Mouse (Mus musculus) forebrain, embryonic 15.5 days (tissue): ENCODE measurements around the gene Med1. TPM values are rescaled to one million over a fixed set of nuclear protein-coding genes. Genes with fewer than 3 reads are reported as not detected.
A peak's percentile ranks its signal among the peaks of the same experiment; 100 is the strongest.
"Not testable (repeated sequence)": the region's sequence is repeated elsewhere in the genome, so short reads cannot be mapped to it uniquely, and the experiment has no call there.

Experiments
- ATAC-seq: fragments of 200-750 bp; cut with Nextera tagmentation; replicated peaks from 2 replicates; pipeline ENCODE4 v1.8.0; 2017; ENCODE audit warnings: mild to moderate bottlenecking, moderate TSS enrichment, moderate library complexity
- H3K27ac ChIP-seq: fragments of 300-500 bp; sonication (generic); replicated peaks from 2 replicates; pipeline ENCODE4 v1.5.1; 2015; ENCODE audit warnings: mild to moderate bottlenecking, inconsistent platforms
- H3K27me3 ChIP-seq: fragments of 300-500 bp; sonication (generic); 2 replicates; pipeline ENCODE4 v1.6.1; 2015; ENCODE audit warnings: inconsistent platforms
- H3K36me3 ChIP-seq: fragments of 300-500 bp; sonication (generic); 2 replicates; pipeline ENCODE4 v1.6.1; 2015; ENCODE audit warnings: mild to moderate bottlenecking, inconsistent platforms
- H3K4me1 ChIP-seq: fragments of 300-500 bp; sonication (generic); 2 replicates; pipeline ENCODE4 v1.6.1; 2015; ENCODE audit warnings: inconsistent platforms
- H3K4me2 ChIP-seq: fragments of 300-500 bp; sonication (generic); replicated peaks from 2 replicates; pipeline ENCODE4 v1.6.1; 2015; ENCODE audit warnings: mild to moderate bottlenecking, inconsistent platforms
- H3K4me3 ChIP-seq: fragments of 300-500 bp; sonication (generic); 2 replicates; pipeline ENCODE4 v1.5.1; 2015; ENCODE audit warnings: mild to moderate bottlenecking, inconsistent platforms
- H3K9ac ChIP-seq: fragments of 300-500 bp; sonication (generic); replicated peaks from 2 replicates; pipeline ENCODE4 v1.6.1; 2015; ENCODE audit warnings: mild to moderate bottlenecking, inconsistent platforms
- H3K9me3 ChIP-seq: fragments of 300-500 bp; sonication (generic); 2 replicates; pipeline ENCODE4 v1.6.1; 2016; ENCODE audit warnings: inconsistent platforms
- WGBS: fragments of 180-500 bp; shearing (Covaris S2); methylation state at CpG from one replicate; pipeline ENCODE4 v1.1.7; 2015; ENCODE audit warnings: mixed read lengths; 5-methylcytosine and 5-hydroxymethylcytosine counted together
- polyA plus RNA-seq: library from polyadenylated mRNA; unstranded; fragments of >200 nt; fragmentation: Nextera tagmentation; extraction: Ambion mirVana; gene quantifications from 2 replicates; pipeline ENCODE4 v1.2.1, GENCODE M21; 2015

Gene Med1
- 70.0 and 75.0 TPM in 2 replicates for polyA plus RNA-seq

DNA sequence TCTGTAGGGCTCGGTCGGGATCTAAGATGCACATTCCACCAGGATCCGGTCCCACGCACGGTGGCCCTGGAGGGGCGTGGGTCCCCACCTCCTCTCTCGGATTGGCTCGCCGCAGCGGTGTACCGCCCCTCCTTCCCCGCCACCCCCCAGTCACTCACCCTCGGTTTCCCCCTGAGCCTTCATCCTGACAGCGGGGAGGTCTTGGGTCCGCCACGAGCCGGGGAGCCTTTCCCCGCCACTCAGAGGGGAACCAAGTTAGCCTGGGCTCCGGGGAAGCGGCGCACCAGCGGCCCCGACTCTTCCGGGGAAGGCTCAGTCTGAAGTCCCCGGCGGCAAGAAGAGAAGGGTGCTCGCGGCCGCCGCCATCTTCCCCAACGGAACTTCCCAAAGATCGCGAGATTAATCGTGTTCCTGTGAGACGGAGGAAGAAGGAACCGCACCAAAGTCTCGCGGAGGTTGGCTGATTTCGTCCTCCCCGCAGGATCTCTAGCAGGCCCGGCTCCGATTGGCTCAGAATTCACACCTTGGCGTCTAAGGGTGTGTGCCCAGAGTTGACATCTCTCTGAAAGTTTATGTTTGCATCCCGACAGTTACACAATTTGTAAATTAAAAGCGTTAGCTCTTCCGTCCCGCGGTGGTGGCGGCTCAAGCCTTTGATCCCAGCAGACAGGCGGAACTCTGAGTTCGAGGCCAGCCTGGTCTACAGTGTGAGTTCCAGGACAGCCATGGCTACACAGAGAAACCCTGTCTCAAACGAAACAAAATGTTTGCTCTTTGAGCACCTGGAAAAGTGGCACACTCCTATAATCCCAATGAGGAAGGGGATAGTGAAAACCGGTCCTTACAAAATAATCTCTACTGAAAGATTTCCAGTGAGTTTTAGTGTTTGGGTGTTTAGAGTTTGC, at the start of gene Med1:
TSS of gene Med1 (minus strand) at position 393 of the 905 bp plus-strand sequence.
- Histone ChIP-seq H3K36me3 (peaks cover 13% of the 10 kb centered on the region), H3K27me3 (no peaks in the 10 kb centered on the region), H3K27ac (peak within 1 kb of the TSS; percentile 94), H3K9me3 (no peaks in the 10 kb centered on the region), H3K4me2 (peak within 1 kb of the TSS; percentile 63), H3K4me1 (peaks cover 19% of the 10 kb centered on the region), H3K4me3 (peak within 1 kb of the TSS; percentile 74), H3K9ac (peak within 1 kb of the TSS; percentile 83)
- peak; percentile 98 for ATAC-seq
- WGBS = under 1% methylated on average over 53 of the region's 53 CpGs

DNA sequence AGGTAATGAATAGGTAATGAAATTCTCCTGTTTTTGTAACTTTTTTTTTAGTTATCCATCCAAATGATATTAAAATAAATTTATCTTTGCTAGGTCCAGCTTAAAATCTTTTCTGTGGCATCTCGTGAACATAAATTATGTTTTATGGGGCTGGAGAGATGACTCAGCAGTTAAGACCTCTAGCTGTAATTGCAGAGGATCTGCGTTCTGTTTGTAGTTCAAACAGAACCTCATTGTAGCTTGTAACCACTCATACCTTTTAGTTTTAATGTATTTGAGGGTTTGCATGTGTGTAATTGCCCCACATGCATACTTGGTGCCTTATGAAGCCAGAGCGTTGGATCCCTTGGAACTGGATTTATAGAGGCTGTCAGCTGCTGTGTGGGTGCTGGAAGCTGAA, 45.9 kb upstream of the Med1 start:
- Histone ChIP-seq H3K4me1 (no peaks in the 10 kb centered on the region), H3K27me3 (no peaks in the 10 kb centered on the region), H3K9ac (no peak overlapping the region), H3K9me3 (no peaks in the 10 kb centered on the region), H3K36me3 (peaks cover 72% of the 10 kb centered on the region), H3K27ac (no peak overlapping the region), H3K4me2 (no peak overlapping the region), H3K4me3 (no peak overlapping the region)
- 97% methylated on average over 3 of the region's 3 CpGs for WGBS
- ATAC-seq = no peak

DNA sequence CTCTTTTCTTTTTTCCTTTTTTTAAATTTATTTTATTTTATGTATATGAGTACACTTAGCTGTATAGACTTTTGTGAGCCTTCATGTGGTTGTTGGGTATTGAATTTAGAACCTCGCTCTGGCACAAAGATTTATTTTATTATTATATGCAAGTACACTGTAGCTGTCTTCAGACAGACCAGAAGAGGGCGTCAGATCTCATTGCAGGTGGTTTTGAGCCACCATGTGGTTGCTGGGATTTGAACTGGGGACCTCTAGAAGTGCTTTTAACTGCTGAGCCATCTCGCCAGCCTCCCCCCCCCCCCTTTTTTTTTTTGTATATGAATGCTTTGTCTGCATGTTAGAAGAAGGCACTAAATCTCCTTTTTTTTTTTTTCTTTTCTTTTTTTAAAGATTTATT, 45.3 kb upstream of the Med1 start:
- H3K9me3 ChIP-seq = no peaks in the 10 kb centered on the region
- H3K27ac ChIP-seq = no peak overlapping the region
- no peak overlapping the region for H3K4me2 ChIP-seq
- H3K4me1 ChIP-seq = no peaks in the 10 kb centered on the region
- 77% methylated on average over 3 of the region's 3 CpGs for WGBS
- no peak overlapping the region for H3K9ac ChIP-seq
- peaks cover 70% of the 10 kb centered on the region for H3K36me3 ChIP-seq
- no peak overlapping the region for H3K4me3 ChIP-seq
- ATAC-seq = no peak
- H3K27me3 ChIP-seq = no peaks in the 10 kb centered on the region

DNA sequence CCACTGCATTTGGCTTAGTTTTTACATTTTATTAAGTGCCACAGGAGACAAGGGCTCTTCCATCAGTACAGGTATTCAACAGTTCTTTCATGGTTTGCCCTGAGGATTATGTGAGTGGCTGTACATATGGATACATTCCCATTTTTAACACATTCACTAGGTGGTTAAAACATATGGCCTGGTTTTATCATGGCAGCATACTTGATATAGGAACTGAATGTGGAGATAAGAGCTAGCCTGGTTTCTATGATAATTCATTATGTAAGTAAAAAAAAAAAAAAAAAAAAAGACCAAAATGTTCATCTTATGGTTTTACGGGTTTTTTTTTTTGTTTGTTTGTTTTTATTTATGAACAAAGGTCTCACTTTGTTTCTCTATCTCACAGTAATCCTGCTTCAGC, 33.3 kb upstream of the Med1 start:
- Histone ChIP-seq H3K4me2 (no peak overlapping the region), H3K4me1 (no peaks in the 10 kb centered on the region), H3K27ac (no peak overlapping the region), H3K36me3 (peaks cover 76% of the 10 kb centered on the region), H3K27me3 (no peaks in the 10 kb centered on the region), H3K9me3 (no peaks in the 10 kb centered on the region), H3K4me3 (no peak overlapping the region), H3K9ac (no peak overlapping the region)
- ATAC-seq = no peak
- WGBS = 97% methylated on average over 1 of the region's 1 CpGs

DNA sequence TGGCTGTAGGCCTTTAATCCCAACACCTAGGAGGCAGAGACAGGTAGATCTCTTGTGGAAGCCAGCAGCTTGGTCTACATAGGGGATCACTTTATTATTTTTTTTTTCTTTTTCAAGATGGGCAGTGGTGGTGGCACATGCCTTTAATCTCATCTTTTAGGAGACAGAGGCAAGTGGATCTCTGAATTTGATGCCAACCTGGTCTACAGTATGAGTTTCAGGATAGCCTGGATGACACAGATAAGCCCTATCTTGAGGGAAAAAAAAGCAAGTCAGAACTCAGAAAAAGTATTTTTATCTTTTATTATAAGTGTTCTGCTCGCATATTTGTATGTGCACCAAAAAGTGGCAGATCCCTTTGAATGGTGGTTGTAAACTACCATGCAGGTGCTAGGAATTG, 20.2 kb upstream of the Med1 start:
- no peak for ATAC-seq
- Histone ChIP-seq H3K9ac (no peak overlapping the region), H3K4me1 (no peaks in the 10 kb centered on the region), H3K27ac (no peak overlapping the region), H3K9me3 (no peaks in the 10 kb centered on the region), H3K4me3 (no peak overlapping the region), H3K4me2 (no peak overlapping the region), H3K27me3 (no peaks in the 10 kb centered on the region), H3K36me3 (peaks cover 54% of the 10 kb centered on the region)
- 90% methylated on average over 1 of the region's 1 CpGs for WGBS

DNA sequence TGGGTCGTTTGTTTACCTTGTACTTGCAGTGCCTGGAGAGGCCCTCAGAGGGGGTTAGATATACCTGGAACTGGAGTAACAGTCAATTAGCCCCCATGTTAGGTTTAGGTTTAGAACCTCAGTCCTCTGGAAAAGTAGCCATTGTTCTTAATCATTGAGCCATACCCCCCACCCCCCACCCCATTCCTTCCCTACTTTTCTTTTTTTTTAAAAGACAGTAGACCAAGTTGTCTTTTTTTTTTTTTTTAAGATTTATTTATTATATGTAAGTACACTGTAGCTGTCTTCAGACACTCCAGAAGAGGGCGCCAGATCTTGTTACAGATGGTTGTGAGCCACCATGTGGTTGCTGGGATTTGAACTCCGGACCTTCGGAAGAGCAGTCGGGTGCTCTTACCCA, 16.6 kb upstream of the Med1 start:
- not testable (repeated sequence) for H3K27ac ChIP-seq, H3K4me2 ChIP-seq, ATAC-seq, H3K9ac ChIP-seq, H3K27me3 ChIP-seq, H3K4me3 ChIP-seq, H3K9me3 ChIP-seq
- Histone ChIP-seq H3K4me1 (peaks cover 21% of the 10 kb centered on the region), H3K36me3 (peaks cover 37% of the 10 kb centered on the region)
- WGBS = 84% methylated on average over 5 of the region's 5 CpGs

DNA sequence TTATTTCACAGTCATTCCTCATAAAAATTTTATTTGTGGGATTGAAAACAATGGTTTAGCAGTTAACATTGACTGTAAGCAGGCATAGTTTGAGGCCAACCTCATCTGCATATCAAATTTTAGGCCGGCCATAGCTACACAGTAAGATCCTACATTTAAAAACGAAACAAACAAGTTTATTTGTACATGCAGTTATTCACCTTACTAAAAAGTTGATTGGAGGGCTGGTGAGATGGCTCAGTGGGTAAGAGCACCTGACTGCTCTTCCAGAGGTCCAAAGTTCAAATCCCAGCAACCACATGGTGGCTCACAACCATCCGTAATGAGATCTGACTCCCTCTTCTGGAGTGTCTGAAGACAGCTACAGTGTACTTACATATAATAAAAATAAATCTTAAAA, 13.2 kb upstream of the Med1 start:
- peaks cover 34% of the 10 kb centered on the region for H3K4me1 ChIP-seq
- H3K4me3 ChIP-seq = not testable (repeated sequence)
- 82% methylated on average over 3 of the region's 3 CpGs for WGBS

DNA sequence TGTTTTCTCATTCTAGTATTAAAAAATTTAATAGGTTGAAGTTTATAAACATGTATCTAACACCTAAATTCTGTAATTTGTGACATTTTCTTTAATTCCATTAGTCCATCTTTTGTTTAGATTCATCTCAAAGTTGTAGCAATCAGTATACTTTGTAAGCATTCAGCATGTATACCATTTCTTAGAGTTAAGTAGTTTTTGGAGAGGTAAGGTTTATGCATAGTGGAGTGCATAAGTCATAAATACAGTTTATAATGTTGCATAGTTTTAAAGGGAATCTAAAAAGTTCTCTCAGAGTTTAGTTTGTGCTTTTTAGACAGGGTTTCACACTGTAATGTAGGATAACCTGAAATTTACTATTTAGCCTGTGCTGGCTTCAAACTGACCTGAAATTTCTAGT, 12.4 kb upstream of the Med1 start:
- H3K27ac ChIP-seq = no peak overlapping the region
- no peaks in the 10 kb centered on the region for H3K9me3 ChIP-seq
- H3K27me3 ChIP-seq = no peaks in the 10 kb centered on the region
- no peak for ATAC-seq
- peaks cover 14% of the 10 kb centered on the region for H3K36me3 ChIP-seq
- H3K4me2 ChIP-seq = peak overlapping the region; percentile 37
- H3K9ac ChIP-seq = no peak overlapping the region
- peak overlapping the region; percentile 21 for H3K4me3 ChIP-seq
- H3K4me1 ChIP-seq = peaks cover 34% of the 10 kb centered on the region

More for the DNA sequence above, 13.2 kb upstream of the Med1 start:
- Histone ChIP-seq H3K4me2 (peak overlapping the region; percentile 37), H3K36me3 (peaks cover 21% of the 10 kb centered on the region)
- not testable (repeated sequence) for H3K27ac ChIP-seq, H3K9ac ChIP-seq, ATAC-seq, H3K9me3 ChIP-seq, H3K27me3 ChIP-seq

DNA sequence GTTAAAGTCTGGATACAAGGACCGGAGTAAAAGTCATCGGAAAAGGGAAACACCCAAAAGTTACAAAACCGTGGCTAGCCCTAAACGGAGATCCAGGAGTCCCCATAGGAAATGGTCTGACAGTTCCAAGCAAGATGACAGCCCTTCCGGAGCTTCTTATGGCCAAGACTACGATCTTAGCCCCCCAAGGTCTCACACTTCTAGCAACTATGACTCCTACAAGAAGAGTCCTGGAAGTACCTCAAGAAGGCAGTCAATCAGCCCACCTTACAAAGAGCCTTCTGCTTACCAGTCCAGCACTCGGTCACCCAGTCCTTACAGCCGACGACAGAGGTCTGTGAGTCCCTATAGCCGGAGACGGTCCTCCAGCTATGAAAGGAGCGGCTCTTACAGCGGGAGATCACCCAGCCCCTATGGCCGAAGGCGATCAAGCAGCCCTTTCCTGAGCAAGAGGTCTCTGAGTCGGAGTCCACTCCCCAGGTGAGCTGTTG, 10.9 kb upstream of the Med1 start:
- ATAC-seq = no peak
- H3K4me1 ChIP-seq = peaks cover 34% of the 10 kb centered on the region
- peak overlapping the region; percentile 99 for H3K9ac ChIP-seq
- WGBS = under 1% methylated on average over 16 of the region's 16 CpGs
- H3K36me3 ChIP-seq = peaks cover 1% of the 10 kb centered on the region
- H3K27ac ChIP-seq = no peak overlapping the region
- H3K9me3 ChIP-seq = no peaks in the 10 kb centered on the region
- H3K4me2 ChIP-seq = peak overlapping the region; percentile 95
- H3K27me3 ChIP-seq = no peaks in the 10 kb centered on the region
- peak overlapping the region; percentile 97 for H3K4me3 ChIP-seq

DNA sequence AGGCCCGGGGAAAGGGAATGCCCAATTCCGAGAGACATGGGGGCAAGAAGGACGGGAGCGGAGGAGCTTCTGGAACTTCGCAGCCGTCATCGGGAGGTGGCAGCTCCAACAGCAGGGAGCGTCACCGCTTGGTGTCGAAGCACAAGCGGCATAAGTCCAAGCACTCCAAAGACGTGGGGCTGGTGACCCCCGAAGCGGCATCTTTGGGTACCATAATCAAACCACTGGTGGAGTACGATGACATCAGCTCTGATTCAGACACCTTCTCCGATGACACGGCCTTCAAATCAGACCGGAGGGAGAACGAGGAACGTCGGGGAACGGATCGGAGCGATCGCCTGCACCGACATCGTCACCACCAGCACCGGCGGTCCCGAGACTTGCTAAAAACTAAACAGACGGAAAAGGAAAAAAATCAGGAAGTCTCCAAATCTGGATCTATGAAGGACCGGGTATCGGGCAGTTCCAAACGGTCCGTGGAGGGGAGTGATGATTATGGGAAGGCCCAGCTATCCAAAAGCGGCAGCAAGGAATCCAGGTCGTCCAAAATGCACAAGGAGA, 10.3 kb upstream of the Med1 start:
- Histone ChIP-seq H3K4me2 (peak overlapping the region; percentile 95), H3K36me3 (no peaks in the 10 kb centered on the region), H3K4me3 (peak overlapping the region; percentile 97), H3K9me3 (no peaks in the 10 kb centered on the region), H3K4me1 (peaks cover 34% of the 10 kb centered on the region), H3K27ac (peak overlapping the region; percentile 100), H3K9ac (peak overlapping the region; percentile 99), H3K27me3 (no peaks in the 10 kb centered on the region)
- WGBS = under 1% methylated on average over 37 of the region's 37 CpGs
- peak; percentile 49 for ATAC-seq

DNA sequence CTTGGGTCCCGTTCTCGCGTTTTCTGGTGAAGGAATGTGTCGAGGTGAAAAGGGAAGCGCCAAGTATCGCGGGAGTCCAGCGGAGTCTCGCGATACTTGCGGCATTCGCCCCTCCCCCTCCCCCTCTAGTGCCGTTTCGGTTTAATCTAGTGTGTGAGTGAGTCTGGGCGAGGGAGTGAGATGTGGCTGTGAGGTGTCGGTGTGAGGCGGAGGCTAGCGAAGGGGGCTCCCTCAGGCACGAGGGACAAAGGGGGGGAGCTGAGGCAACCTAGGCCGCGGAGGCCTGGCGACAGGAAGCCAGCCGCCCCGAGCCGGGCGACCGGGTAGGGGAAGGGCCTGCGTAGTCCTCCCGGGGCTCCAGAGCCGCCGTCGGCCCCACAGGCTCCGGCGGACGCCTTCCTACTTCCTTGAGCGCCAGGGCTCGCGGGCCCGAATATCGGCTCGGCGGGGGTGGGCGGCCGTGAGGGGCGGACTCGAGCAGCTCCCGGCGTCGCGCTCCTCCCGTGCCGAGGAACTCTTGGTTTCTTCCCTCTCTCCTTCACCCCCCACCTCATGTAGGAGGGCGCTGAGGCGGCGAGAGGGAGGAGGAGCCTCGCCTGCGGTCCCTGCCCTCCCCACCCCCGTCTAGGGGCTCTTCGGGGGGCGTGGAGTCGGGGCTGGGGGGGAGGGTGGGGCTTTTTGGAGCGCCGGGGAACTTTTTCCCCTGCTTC, 9.7 kb upstream of the Med1 start, which contains the start of gene Cdk12:
TSS of gene Cdk12 (plus strand) at position 419 of the 710 bp plus-strand sequence.
- Histone ChIP-seq H3K4me1 (peaks cover 34% of the 10 kb centered on the region), H3K27me3 (no peaks in the 10 kb centered on the region), H3K4me2 (peak within 1 kb of the TSS; percentile 95), H3K36me3 (no peaks in the 10 kb centered on the region), H3K4me3 (peak within 1 kb of the TSS; percentile 97), H3K27ac (peak within 1 kb of the TSS; percentile 100), H3K9me3 (no peaks in the 10 kb centered on the region), H3K9ac (peak within 1 kb of the TSS; percentile 99)
- WGBS = 0% methylated on average over 61 of the region's 63 CpGs
- peak; percentile 95 for ATAC-seq
